Mouse (Mus musculus) bone marrow, adult 2 months (tissue): ENCODE results near the gene Doc2b.

Source experiments
- CTCF ChIP-seq: fragments of 200-500 bp; IDR thresholded peaks from 2 replicates; pipeline ENCODE4 v1.5.1; 2011; ENCODE audit warnings: low read length, control low read depth; ENCODE audit not compliant: control insufficient read depth, insufficient read depth
- POLR2A ChIP-seq: fragments of 200-500 bp; IDR thresholded peaks from 2 replicates; pipeline ENCODE4 v1.6.1; 2011; ENCODE audit warnings: low read depth, mild to moderate bottlenecking, control low read depth, low read length, borderline replicate concordance; ENCODE audit not compliant: control insufficient read depth

GRCm38 (mm10) chr11:75733227-75733940, 62.5 kb downstream of the Doc2b start:
- TF ChIP-seq CTCF = no peak
- TF ChIP-seq POLR2A = no peak
